Mouse (Mus musculus) MEL (cell line): ENCODE measurements at regions not wholly inside any gene's neighbourhood (a gene's known extent, or its start where the extent isn't known, plus 50 kb on each side); places are given as distances from the start of the nearest gene placed in this dataset.

Experiments used
- CTCF ChIP-seq, 3 experiments: IDR thresholded peaks in 2 of 3; conservative IDR thresholded peaks in 1 of 3; 2 replicates each; pipeline ENCODE4 v1.5.1; 2011 to 2012; ENCODE audit warnings: low read length in 3 of 3, low read depth in 2 of 3, mild to moderate bottlenecking in 2 of 3, improper control_type of control experiment in 1 of 3, inconsistent platforms in 1 of 3, mixed read lengths in 1 of 3, moderate library complexity in 1 of 3; ENCODE audit not compliant: control insufficient read depth in 1 of 3, insufficient read depth in 1 of 3, poor library complexity in 1 of 3, severe bottlenecking in 1 of 3
- ELF1 ChIP-seq: IDR thresholded peaks from 2 replicates; pipeline ENCODE4 v1.6.1; 2014; ENCODE audit warnings: low read depth, mild to moderate bottlenecking, inconsistent platforms, low read length, improper control_type of control experiment, moderate library complexity
- EP300 ChIP-seq, 2 experiments: IDR thresholded peaks; 2 replicates each; pipeline ENCODE4 v1.6.1; 2011; ENCODE audit warnings: improper control_type of control experiment in 2 of 2, low read length in 2 of 2, low read depth in 1 of 2, mild to moderate bottlenecking in 1 of 2
- MAX ChIP-seq: IDR thresholded peaks from 2 replicates; pipeline ENCODE4 v1.6.1; 2011; ENCODE audit warnings: low read length, improper control_type of control experiment
- MYB ChIP-seq: IDR thresholded peaks from 2 replicates; pipeline ENCODE4 v1.6.1; 2011; ENCODE audit warnings: mild to moderate bottlenecking, low read depth, low read length, improper control_type of control experiment
- POLR2A ChIP-seq, 2 experiments: IDR thresholded peaks; 2 replicates each; pipeline ENCODE4 v1.6.1; 2011 to 2012; ENCODE audit warnings: low read length in 2 of 2, mild to moderate bottlenecking in 2 of 2, control low read depth in 1 of 2, improper control_type of control experiment in 1 of 2, low read depth in 1 of 2, moderate library complexity in 1 of 2; ENCODE audit not compliant: control insufficient read depth in 1 of 2, insufficient read depth in 1 of 2, poor library complexity in 1 of 2
- POLR2AphosphoS2 ChIP-seq: IDR thresholded peaks from 2 replicates; pipeline ENCODE4 v1.6.1; 2011; ENCODE audit warnings: low read length, improper control_type of control experiment
- SIN3A ChIP-seq: IDR thresholded peaks from 2 replicates; pipeline ENCODE4 v1.6.1; 2012; ENCODE audit warnings: low read length, improper control_type of control experiment, inconsistent platforms
- TAL1 ChIP-seq: IDR thresholded peaks from 2 replicates; pipeline ENCODE4 v1.6.1; 2012; ENCODE audit warnings: mild to moderate bottlenecking, inconsistent platforms, low read length, moderate library complexity, mixed read lengths
- TCF12 ChIP-seq: IDR thresholded peaks from 2 replicates; pipeline ENCODE4 v1.6.1; 2014; ENCODE audit warnings: low read depth, mild to moderate bottlenecking, inconsistent platforms, low read length, improper control_type of control experiment, moderate library complexity
- UBTF ChIP-seq: IDR thresholded peaks from 2 replicates; pipeline ENCODE4 v1.6.1; 2012; ENCODE audit warnings: low read depth, mild to moderate bottlenecking, inconsistent platforms, low read length, improper control_type of control experiment, moderate library complexity, borderline replicate concordance; ENCODE audit not compliant: insufficient read depth

- no peak for TF ChIP-seq MAX
- no peak for TF ChIP-seq UBTF
- no peak for TF ChIP-seq CTCF (IDR thresholded peaks at IDR 0.05 in 2 of 3, conservative IDR thresholded peaks at IDR 0.05 in 1 of 3; ENCODE audit: control insufficient read depth in 1 of 3, insufficient read depth in 1 of 3, low read depth in 2 of 3, low read length in 3 of 3, poor library complexity in 1 of 3, severe bottlenecking in 1 of 3)
- TF ChIP-seq POLR2A (IDR thresholded peaks at IDR 0.05; ENCODE audit: control insufficient read depth in 1 of 2, insufficient read depth in 1 of 2, low read depth in 1 of 2, low read length in 2 of 2, poor library complexity in 1 of 2) = no peak
- no peak for TF ChIP-seq EP300 (IDR thresholded peaks at IDR 0.05; ENCODE audit: low read depth in 1 of 2, low read length in 2 of 2)
- no peak for TF ChIP-seq TAL1
- no peak for TF ChIP-seq MYB
- no peak for TF ChIP-seq SIN3A
- TF ChIP-seq TCF12 = no peak
- no peak for TF ChIP-seq POLR2AphosphoS2
- TF ChIP-seq ELF1 = no peak
These were observed 853.8 kb downstream of the Car8 start for GRCm38 (mm10) chr4:7385069-7385468.
